Mouse (Mus musculus): ENCODE data around the gene Akr1d1. TPM values are rescaled to one million over a fixed set of nuclear protein-coding genes. Genes with fewer than 3 reads are reported as not detected.

Akr1d1 gene
- 0.75 TPM in 1 of 2 replicates, not detected in the other for polyA plus RNA-seq (2011; ENCODE audit: insufficient read depth, insufficient read length, low replicate concordance, missing spikeins)

GRCm38 (mm10) chr6:37529940-37530339 is at the start of gene Akr1d1:
Gene Akr1d1 (plus strand): TSS chr6:37530173.
- WGBS = 81% methylated on average over 4 of the region's 4 CpGs
- Histone ChIP-seq H3K27ac (ENCODE audit: control insufficient read depth, insufficient read depth, low read depth, low read length, poor library complexity) (no peak within 1 kb of the TSS), H3K4me3 (replicated peaks; ENCODE audit: control insufficient read depth, low read depth, low read length) (no peak within 1 kb of the TSS), H3K4me1 (ENCODE audit: control insufficient read depth, insufficient read depth, low read length) (no peaks in the 10 kb centered on the region)
- TF ChIP-seq CTCF (IDR thresholded peaks at IDR 0.05; ENCODE audit: control insufficient read depth, insufficient read depth, low read length) (no peak), POLR2A (IDR thresholded peaks at IDR 0.05; ENCODE audit: borderline replicate concordance, control insufficient read depth, low read depth, low read length) (no peak)

- 78% methylated on average over 3 of the region's 3 CpGs for WGBS
- no peak overlapping the region for H3K4me3 ChIP-seq (replicated peaks; ENCODE audit: control insufficient read depth, low read depth, low read length)
- TF ChIP-seq POLR2A (IDR thresholded peaks at IDR 0.05; ENCODE audit: borderline replicate concordance, control insufficient read depth, low read depth, low read length) (no peak), CTCF (IDR thresholded peaks at IDR 0.05; ENCODE audit: control insufficient read depth, insufficient read depth, low read length) (no peak)
- no peak overlapping the region for H3K27ac ChIP-seq (ENCODE audit: control insufficient read depth, insufficient read depth, low read depth, low read length, poor library complexity)
- H3K4me1 ChIP-seq (ENCODE audit: control insufficient read depth, insufficient read depth, low read length) = no peaks in the 10 kb centered on the region
Observed at GRCm38 (mm10) chr6:37481147-37481546, 48.8 kb upstream of the Akr1d1 start.

GRCm38 (mm10) chr6:37483262-37483661 is 46.7 kb upstream of the Akr1d1 start:
- TF ChIP-seq POLR2A (IDR thresholded peaks at IDR 0.05; ENCODE audit: borderline replicate concordance, control insufficient read depth, low read depth, low read length) (no peak), CTCF (IDR thresholded peaks at IDR 0.05; ENCODE audit: control insufficient read depth, insufficient read depth, low read length) (no peak)
- no peak overlapping the region for H3K4me3 ChIP-seq (replicated peaks; ENCODE audit: control insufficient read depth, low read depth, low read length)
- 60% methylated on average over 5 of the region's 5 CpGs for WGBS
- no peaks in the 10 kb centered on the region for H3K4me1 ChIP-seq (ENCODE audit: control insufficient read depth, insufficient read depth, low read length)
- no peak overlapping the region for H3K27ac ChIP-seq (ENCODE audit: control insufficient read depth, insufficient read depth, low read depth, low read length, poor library complexity)

DNA sequence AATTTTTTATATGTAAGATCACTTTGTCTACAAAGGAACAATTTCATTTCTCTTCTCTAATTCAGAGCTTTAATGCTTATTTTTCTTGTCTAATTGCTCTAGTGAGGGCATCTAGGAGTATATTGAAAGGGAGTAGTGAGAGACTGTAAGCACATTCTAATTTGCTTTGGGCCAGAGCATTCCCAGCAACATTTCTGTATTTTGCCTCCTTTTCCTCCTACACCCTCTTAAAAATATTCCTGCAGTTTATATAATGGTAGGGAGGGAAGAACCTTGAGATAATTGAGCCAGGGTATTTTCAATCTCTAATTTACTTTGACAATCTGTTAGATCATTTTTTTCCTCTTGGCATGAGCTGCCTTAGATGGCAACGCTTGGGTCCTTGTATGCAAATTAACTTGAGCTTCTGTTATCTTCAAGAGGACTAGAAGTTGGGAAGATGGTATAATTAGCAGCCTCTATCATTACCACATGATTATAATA is 45.3 kb upstream of the Akr1d1 start:
- no peak for TF ChIP-seq POLR2A (IDR thresholded peaks at IDR 0.05; ENCODE audit: borderline replicate concordance, control insufficient read depth, low read depth, low read length)
- no peak for TF ChIP-seq CTCF (IDR thresholded peaks at IDR 0.05; ENCODE audit: control insufficient read depth, insufficient read depth, low read length)
- Histone ChIP-seq H3K4me3 (replicated peaks; ENCODE audit: control insufficient read depth, low read depth, low read length) (no peak overlapping the region), H3K4me1 (ENCODE audit: control insufficient read depth, insufficient read depth, low read length) (no peaks in the 10 kb centered on the region), H3K27ac (ENCODE audit: control insufficient read depth, insufficient read depth, low read depth, low read length, poor library complexity) (no peak overlapping the region)
- WGBS = 77% methylated on average over 1 of the region's 1 CpGs

DNA sequence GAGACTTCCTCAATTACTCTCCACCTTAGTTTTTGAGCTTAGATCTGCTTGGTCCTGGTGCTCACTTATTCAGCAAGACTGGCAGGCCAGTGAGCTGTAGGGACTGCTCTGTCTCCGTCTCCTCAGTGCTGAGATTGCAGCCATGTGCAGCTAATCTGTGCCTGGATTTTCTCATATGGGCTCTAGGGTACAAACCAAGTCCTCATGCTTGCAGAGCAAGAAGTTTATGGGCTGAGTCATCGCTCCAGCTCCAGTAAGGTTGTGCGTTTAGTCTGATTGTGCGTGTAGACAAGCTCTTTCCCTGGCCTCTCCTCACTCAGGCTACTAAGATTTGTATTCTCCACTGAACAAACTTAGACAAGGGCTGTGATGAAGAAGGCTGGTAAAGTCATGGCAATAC is 43.5 kb upstream of the Akr1d1 start:
- Histone ChIP-seq H3K4me1 (ENCODE audit: control insufficient read depth, insufficient read depth, low read length) (no peaks in the 10 kb centered on the region), H3K4me3 (replicated peaks; ENCODE audit: control insufficient read depth, low read depth, low read length) (no peak overlapping the region), H3K27ac (ENCODE audit: control insufficient read depth, insufficient read depth, low read depth, low read length, poor library complexity) (no peak overlapping the region)
- WGBS = 77% methylated on average over 4 of the region's 4 CpGs
- TF ChIP-seq POLR2A (IDR thresholded peaks at IDR 0.05; ENCODE audit: borderline replicate concordance, control insufficient read depth, low read depth, low read length) (no peak), CTCF (IDR thresholded peaks at IDR 0.05; ENCODE audit: control insufficient read depth, insufficient read depth, low read length) (no peak)

DNA sequence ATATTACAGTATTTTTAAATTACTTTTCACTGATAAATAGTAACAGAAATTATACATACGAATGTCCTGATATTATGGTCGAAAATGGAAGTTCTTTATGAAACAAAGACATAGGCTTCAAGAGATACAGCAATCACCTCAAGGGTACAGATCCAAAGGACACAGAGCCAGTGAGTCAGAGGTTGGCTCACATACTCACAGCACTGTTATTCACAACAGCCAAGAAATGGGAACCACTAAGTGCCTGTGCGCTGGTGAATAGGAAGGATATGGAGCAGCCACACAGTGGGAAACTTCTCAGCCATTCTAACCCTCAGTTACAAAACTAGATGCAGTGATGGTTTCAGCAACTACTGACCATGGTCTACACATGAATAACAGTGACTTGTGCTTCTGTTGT is 37.7 kb upstream of the Akr1d1 start:
- H3K4me3 ChIP-seq (replicated peaks; ENCODE audit: control insufficient read depth, low read depth, low read length) = no peak overlapping the region
- H3K4me1 ChIP-seq (ENCODE audit: control insufficient read depth, insufficient read depth, low read length) = no peaks in the 10 kb centered on the region
- no peak overlapping the region for H3K27ac ChIP-seq (ENCODE audit: control insufficient read depth, insufficient read depth, low read depth, low read length, poor library complexity)
- no peak for TF ChIP-seq CTCF (IDR thresholded peaks at IDR 0.05; ENCODE audit: control insufficient read depth, insufficient read depth, low read length)
- no peak for TF ChIP-seq POLR2A (IDR thresholded peaks at IDR 0.05; ENCODE audit: borderline replicate concordance, control insufficient read depth, low read depth, low read length)
- 73% methylated on average over 3 of the region's 3 CpGs for WGBS

GRCm38 (mm10) chr6:37494957-37495356 is 35.0 kb upstream of the Akr1d1 start:
- WGBS = 5% methylated on average over 1 of the region's 1 CpGs
- H3K4me3 ChIP-seq (replicated peaks; ENCODE audit: control insufficient read depth, low read depth, low read length) = no peak overlapping the region
- no peaks in the 10 kb centered on the region for H3K4me1 ChIP-seq (ENCODE audit: control insufficient read depth, insufficient read depth, low read length)
- H3K27ac ChIP-seq (ENCODE audit: control insufficient read depth, insufficient read depth, low read depth, low read length, poor library complexity) = no peak overlapping the region
- TF ChIP-seq POLR2A (IDR thresholded peaks at IDR 0.05; ENCODE audit: borderline replicate concordance, control insufficient read depth, low read depth, low read length) = no peak
- no peak for TF ChIP-seq CTCF (IDR thresholded peaks at IDR 0.05; ENCODE audit: control insufficient read depth, insufficient read depth, low read length)

DNA sequence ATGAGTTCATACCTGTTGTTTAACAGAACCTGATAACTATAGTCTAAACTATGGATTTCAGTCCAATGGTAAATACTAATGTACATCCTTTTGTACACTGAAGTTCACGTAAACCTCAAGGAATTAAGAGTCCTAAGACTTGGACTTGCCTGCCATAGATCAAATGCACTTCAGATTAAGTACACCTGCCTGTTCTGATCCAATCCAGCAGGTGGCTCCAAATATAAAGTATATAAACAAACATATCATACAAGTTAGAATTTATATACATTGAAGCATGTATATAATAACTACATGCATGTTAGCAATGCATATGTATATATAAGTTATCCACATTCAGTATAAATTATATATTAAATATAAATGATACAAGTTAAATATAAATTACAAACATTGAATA is 33.1 kb upstream of the Akr1d1 start:
- Histone ChIP-seq H3K4me3 (replicated peaks; ENCODE audit: control insufficient read depth, low read depth, low read length) (no peak overlapping the region), H3K4me1 (ENCODE audit: control insufficient read depth, insufficient read depth, low read length) (no peaks in the 10 kb centered on the region), H3K27ac (ENCODE audit: control insufficient read depth, insufficient read depth, low read depth, low read length, poor library complexity) (no peak overlapping the region)
- 86% methylated on average over 1 of the region's 1 CpGs for WGBS
- TF ChIP-seq POLR2A (IDR thresholded peaks at IDR 0.05; ENCODE audit: borderline replicate concordance, control insufficient read depth, low read depth, low read length) (no peak), CTCF (IDR thresholded peaks at IDR 0.05; ENCODE audit: control insufficient read depth, insufficient read depth, low read length) (no peak)

DNA sequence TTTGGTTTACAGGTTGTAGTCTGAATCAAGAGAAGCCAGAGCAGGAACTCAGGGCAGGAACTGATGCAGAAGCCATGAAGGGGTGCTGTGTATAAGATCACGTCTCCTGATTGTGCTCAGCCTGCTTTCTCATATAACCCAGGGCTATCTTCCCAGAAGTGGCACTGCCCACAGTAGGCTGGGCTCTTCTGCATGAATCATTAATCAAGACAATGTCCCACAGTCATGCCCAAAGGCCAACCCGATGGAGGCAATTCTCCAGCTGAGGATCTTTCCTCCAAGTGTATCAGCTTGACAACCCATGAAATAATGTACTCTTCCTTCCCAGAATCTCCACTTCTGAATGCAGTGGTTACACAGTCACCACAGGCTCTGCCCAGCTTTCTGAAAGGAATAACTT is 24.4 kb upstream of the Akr1d1 start:
- no peak for TF ChIP-seq POLR2A (IDR thresholded peaks at IDR 0.05; ENCODE audit: borderline replicate concordance, control insufficient read depth, low read depth, low read length)
- no peak for TF ChIP-seq CTCF (IDR thresholded peaks at IDR 0.05; ENCODE audit: control insufficient read depth, insufficient read depth, low read length)
- no peaks in the 10 kb centered on the region for H3K4me1 ChIP-seq (ENCODE audit: control insufficient read depth, insufficient read depth, low read length)
- WGBS = 76% methylated on average over 2 of the region's 2 CpGs
- no peak overlapping the region for H3K4me3 ChIP-seq (replicated peaks; ENCODE audit: control insufficient read depth, low read depth, low read length)
- no peak overlapping the region for H3K27ac ChIP-seq (ENCODE audit: control insufficient read depth, insufficient read depth, low read depth, low read length, poor library complexity)

All from bone marrow, adult 2 months (tissue).